Mouse (Mus musculus) stomach, embryonic 16.5 days (tissue): ENCODE results near the gene Zfp618. TPM values are rescaled to one million over a fixed set of nuclear protein-coding genes. Genes with fewer than 3 reads are reported as not detected.

Experiments used
- ATAC-seq: fragments of 200-750 bp; cut with Nextera tagmentation; 2 replicates; pipeline ENCODE4 v1.8.0; 2017; ENCODE audit warnings: moderate number of reproducible peaks, moderate TSS enrichment; ENCODE audit not compliant: insufficient read depth, low FRiP score
- H3K27ac ChIP-seq: fragments of 300-500 bp; sonication (generic); 2 replicates; pipeline ENCODE4 v1.5.1; 2014; ENCODE audit warnings: low read length
- H3K27me3 ChIP-seq: fragments of 300-500 bp; sonication (generic); 2 replicates; pipeline ENCODE4 v1.6.1; 2014; ENCODE audit warnings: low read length, control low read depth, mixed read lengths; ENCODE audit not compliant: control insufficient read depth, insufficient read depth
- H3K36me3 ChIP-seq: fragments of 300-500 bp; sonication (generic); 2 replicates; pipeline ENCODE4 v1.6.1; 2014; ENCODE audit warnings: low read length; ENCODE audit not compliant: control insufficient read depth, insufficient read depth
- H3K4me1 ChIP-seq: fragments of 300-500 bp; sonication (generic); 2 replicates; pipeline ENCODE4 v1.6.1; 2014; ENCODE audit warnings: low read length, control low read depth, mixed read lengths; ENCODE audit not compliant: control insufficient read depth, insufficient read depth
- H3K4me2 ChIP-seq: fragments of 300-500 bp; sonication (generic); 2 replicates; pipeline ENCODE4 v1.6.1; 2014; ENCODE audit warnings: low read depth, low read length, mixed read lengths
- H3K4me3 ChIP-seq: fragments of 300-500 bp; sonication (generic); replicated peaks from 2 replicates; pipeline ENCODE4 v1.5.1; 2014; ENCODE audit warnings: mild to moderate bottlenecking, low read length
- H3K9ac ChIP-seq: fragments of 300-500 bp; sonication (generic); 2 replicates; pipeline ENCODE4 v1.6.1; 2014; ENCODE audit warnings: low read length
- H3K9me3 ChIP-seq: fragments of 300-500 bp; sonication (generic); replicated peaks from 2 replicates; pipeline ENCODE4 v1.6.1; 2016; ENCODE audit warnings: low read length, control low read depth; ENCODE audit not compliant: control insufficient read depth
- WGBS: fragments of 180-500 bp; shearing (Covaris S2); extraction: QIAGEN DNeasy Blood & Tissue Kit; methylation state at CpG from one replicate; pipeline ENCODE4 v1.1.7; 2014; 5-methylcytosine and 5-hydroxymethylcytosine counted together
- polyA plus RNA-seq: library from polyadenylated mRNA; unstranded; fragments of >200 nt; fragmentation: Nextera tagmentation; extraction: Ambion mirVana; gene quantifications from 2 replicates; pipeline ENCODE4 v1.2.1, GENCODE M21; 2015

The Zfp618 gene
- polyA plus RNA-seq, 1 experiment from 2014 or later = 23.1 TPM

- no peak overlapping the region for H3K4me3 ChIP-seq
- peaks cover 7% of the 10 kb centered on the region; the same call in 1 of the 2 replicates for H3K36me3 ChIP-seq
- 43% methylated on average over 2 of the region's 2 CpGs for WGBS
- H3K9ac ChIP-seq = no peak overlapping the region
- peaks cover 17% of the 10 kb centered on the region for H3K4me1 ChIP-seq
- H3K9me3 ChIP-seq = peaks cover 4% of the 10 kb centered on the region
- no peak overlapping the region for H3K4me2 ChIP-seq
- no peak for ATAC-seq
- H3K27ac ChIP-seq = no peak overlapping the region
- H3K27me3 ChIP-seq = no peaks in the 10 kb centered on the region
These were observed 27.8 kb downstream of the Zfp618 start for GRCm38 (mm10) chr4:62993190-62993589.

DNA sequence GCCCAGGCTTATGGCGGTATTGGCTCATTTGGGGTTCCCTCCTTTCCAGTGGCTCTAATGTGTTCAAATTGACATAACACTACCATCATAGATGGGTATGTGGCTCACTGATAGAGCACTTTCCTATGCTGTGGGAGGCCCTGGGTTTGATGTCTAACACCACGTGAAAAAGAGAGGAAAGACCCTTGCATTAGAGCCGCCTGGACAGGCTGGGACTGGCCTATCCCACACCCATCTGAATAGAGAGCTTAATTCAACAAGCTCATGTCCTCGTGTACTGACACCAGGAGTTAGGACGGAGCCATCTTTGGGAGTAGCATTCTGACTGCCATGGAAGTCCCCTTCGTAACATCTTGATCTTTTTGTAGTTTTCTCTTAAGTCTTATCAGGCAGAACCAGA, 32.2 kb downstream of the Zfp618 start:
- Histone ChIP-seq H3K4me1 (peaks cover 39% of the 10 kb centered on the region), H3K36me3 (peaks cover 7% of the 10 kb centered on the region; the same call in 1 of the 2 replicates), H3K27ac (peak overlapping the region; percentile 83; the same call in 1 of the 2 replicates), H3K27me3 (no peaks in the 10 kb centered on the region), H3K9ac (no peak overlapping the region), H3K4me3 (no peak overlapping the region), H3K9me3 (peaks cover 4% of the 10 kb centered on the region), H3K4me2 (no peak overlapping the region)
- no peak for ATAC-seq
- WGBS = 81% methylated on average over 6 of the region's 6 CpGs

GRCm38 (mm10) chr4:62998431-62998835, 33.1 kb downstream of the Zfp618 start:
- WGBS = 15% methylated on average over 5 of the region's 5 CpGs

GRCm38 (mm10) chr4:62998908-62999307, 33.5 kb downstream of the Zfp618 start:
- peaks cover 34% of the 10 kb centered on the region for H3K4me1 ChIP-seq
- 27% methylated on average over 6 of the region's 6 CpGs for WGBS
- peak; percentile 35; the same call in 1 of the 2 replicates for ATAC-seq

More at GRCm38 (mm10) chr4:62998431-62998835, 33.1 kb downstream of the Zfp618 start:
- Histone ChIP-seq H3K27me3 (no peaks in the 10 kb centered on the region), H3K4me3 (no peak overlapping the region), H3K36me3 (peaks cover 7% of the 10 kb centered on the region; the same call in 1 of the 2 replicates), H3K27ac (peak overlapping the region; percentile 83), H3K9me3 (peaks cover 4% of the 10 kb centered on the region), H3K4me1 (peaks cover 34% of the 10 kb centered on the region), H3K9ac (peak overlapping the region; percentile 37; the same call in 1 of the 2 replicates), H3K4me2 (no peak overlapping the region)
- ATAC-seq = peak; percentile 61; the same call in 1 of the 2 replicates

GRCm38 (mm10) chr4:62999321-62999720, 33.9 kb downstream of the Zfp618 start:
- 54% methylated on average over 4 of the region's 4 CpGs for WGBS
- peaks cover 7% of the 10 kb centered on the region; the same call in 1 of the 2 replicates for H3K36me3 ChIP-seq
- no peak overlapping the region for H3K4me3 ChIP-seq
- no peaks in the 10 kb centered on the region for H3K27me3 ChIP-seq
- no peak overlapping the region for H3K9ac ChIP-seq
- ATAC-seq = peak; percentile 63; the same call in 1 of the 2 replicates
- peak overlapping the region; percentile 83 for H3K27ac ChIP-seq
- H3K9me3 ChIP-seq = peaks cover 4% of the 10 kb centered on the region
- peaks cover 34% of the 10 kb centered on the region for H3K4me1 ChIP-seq
- no peak overlapping the region; the same call in 1 of the 2 replicates for H3K4me2 ChIP-seq

More at GRCm38 (mm10) chr4:62998908-62999307, 33.5 kb downstream of the Zfp618 start:
- Histone ChIP-seq H3K27ac (peak overlapping the region; percentile 83), H3K9ac (peak overlapping the region; percentile 37; the same call in 1 of the 2 replicates), H3K9me3 (peaks cover 4% of the 10 kb centered on the region), H3K27me3 (no peaks in the 10 kb centered on the region), H3K4me3 (no peak overlapping the region), H3K36me3 (peaks cover 7% of the 10 kb centered on the region; the same call in 1 of the 2 replicates), H3K4me2 (no peak overlapping the region; the same call in 1 of the 2 replicates)

GRCm38 (mm10) chr4:62999916-63000315, 34.5 kb downstream of the Zfp618 start:
- H3K9ac ChIP-seq = no peak overlapping the region
- no peak for ATAC-seq
- H3K4me3 ChIP-seq = no peak overlapping the region
- H3K27me3 ChIP-seq = no peaks in the 10 kb centered on the region
- H3K36me3 ChIP-seq = peaks cover 7% of the 10 kb centered on the region; the same call in 1 of the 2 replicates
- peaks cover 34% of the 10 kb centered on the region for H3K4me1 ChIP-seq
- H3K27ac ChIP-seq = no peak overlapping the region
- H3K4me2 ChIP-seq = no peak overlapping the region
- peaks cover 2% of the 10 kb centered on the region for H3K9me3 ChIP-seq
- 64% methylated on average over 7 of the region's 7 CpGs for WGBS

- H3K4me1 ChIP-seq = peaks cover 40% of the 10 kb centered on the region
- H3K36me3 ChIP-seq = peaks cover 7% of the 10 kb centered on the region; the same call in 1 of the 2 replicates
- no peak overlapping the region for H3K27ac ChIP-seq
- H3K27me3 ChIP-seq = no peaks in the 10 kb centered on the region
- no peaks in the 10 kb centered on the region for H3K9me3 ChIP-seq
- no peak for ATAC-seq
- 62% methylated on average over 11 of the region's 11 CpGs for WGBS
- H3K9ac ChIP-seq = no peak overlapping the region
- H3K4me2 ChIP-seq = no peak overlapping the region
- no peak overlapping the region for H3K4me3 ChIP-seq
These were observed 35.1 kb downstream of the Zfp618 start for GRCm38 (mm10) chr4:63000316-63001055.

DNA sequence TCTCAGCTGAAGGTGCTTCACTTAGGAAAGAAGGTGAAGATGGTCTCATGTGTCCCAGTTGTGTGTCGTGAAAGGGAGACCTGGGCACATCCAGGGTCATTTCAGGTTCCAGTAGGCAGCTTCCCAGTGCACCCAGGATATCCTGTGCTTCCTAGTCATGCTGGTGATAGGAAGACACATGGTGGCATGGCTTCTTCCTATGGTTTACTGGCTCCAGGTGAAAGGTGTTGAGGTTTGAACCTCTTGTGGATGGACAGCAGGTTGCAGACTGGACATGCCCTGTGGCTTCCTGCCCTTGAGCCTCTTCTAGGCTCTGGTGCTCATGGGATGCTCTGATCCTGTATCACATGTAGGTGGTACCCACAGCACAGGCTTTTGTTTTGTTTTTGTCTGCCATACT, 37.0 kb downstream of the Zfp618 start:
- Histone ChIP-seq H3K9ac (no peak overlapping the region), H3K27me3 (no peaks in the 10 kb centered on the region), H3K27ac (no peak overlapping the region), H3K4me2 (no peak overlapping the region), H3K4me1 (peaks cover 44% of the 10 kb centered on the region), H3K4me3 (no peak overlapping the region), H3K9me3 (no peaks in the 10 kb centered on the region), H3K36me3 (peaks cover 2% of the 10 kb centered on the region; the same call in 1 of the 2 replicates)
- ATAC-seq = no peak
- 76% methylated on average over 1 of the region's 1 CpGs for WGBS

- H3K9me3 ChIP-seq = no peaks in the 10 kb centered on the region
- H3K9ac ChIP-seq = no peak overlapping the region
- peaks cover 22% of the 10 kb centered on the region for H3K4me1 ChIP-seq
- WGBS = 88% methylated on average over 11 of the region's 11 CpGs
- H3K27me3 ChIP-seq = no peaks in the 10 kb centered on the region
- H3K36me3 ChIP-seq = no peaks in the 10 kb centered on the region
- no peak for ATAC-seq
- no peak overlapping the region for H3K27ac ChIP-seq
- H3K4me3 ChIP-seq = no peak overlapping the region
- H3K4me2 ChIP-seq = no peak overlapping the region
These were observed 39.1 kb downstream of the Zfp618 start for GRCm38 (mm10) chr4:63004519-63004918.
